Mouse (Mus musculus): Measurements from ENCODE around the gene March1. TPM values are rescaled to one million over a fixed set of nuclear protein-coding genes. Genes with fewer than 3 reads are reported as not detected.

March1 gene
- polyA plus RNA-seq, 1 experiment: not detected

DNA sequence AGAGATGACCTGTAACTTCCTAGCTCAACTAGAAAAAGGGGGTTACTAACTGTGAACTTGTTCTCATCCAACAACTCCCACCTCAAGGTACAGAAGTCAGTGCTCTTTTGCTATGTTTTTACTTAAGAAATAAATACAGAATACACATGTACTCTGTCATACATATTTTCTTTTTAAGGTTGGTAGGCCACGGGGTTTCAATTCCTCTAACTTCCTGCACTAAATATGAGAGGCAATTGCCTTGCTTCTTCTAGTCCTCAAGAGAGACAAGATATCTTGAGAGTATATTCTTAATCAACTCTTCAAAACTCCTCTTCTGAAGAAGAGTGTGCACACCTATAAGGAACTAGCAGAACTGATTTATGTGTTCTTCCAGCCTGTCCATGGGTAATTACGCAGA lies 797.5 kb downstream of the March1 start:
- no peak for TF ChIP-seq GATA1 (IDR thresholded peaks at IDR 0.05; ENCODE audit: low read length)

DNA sequence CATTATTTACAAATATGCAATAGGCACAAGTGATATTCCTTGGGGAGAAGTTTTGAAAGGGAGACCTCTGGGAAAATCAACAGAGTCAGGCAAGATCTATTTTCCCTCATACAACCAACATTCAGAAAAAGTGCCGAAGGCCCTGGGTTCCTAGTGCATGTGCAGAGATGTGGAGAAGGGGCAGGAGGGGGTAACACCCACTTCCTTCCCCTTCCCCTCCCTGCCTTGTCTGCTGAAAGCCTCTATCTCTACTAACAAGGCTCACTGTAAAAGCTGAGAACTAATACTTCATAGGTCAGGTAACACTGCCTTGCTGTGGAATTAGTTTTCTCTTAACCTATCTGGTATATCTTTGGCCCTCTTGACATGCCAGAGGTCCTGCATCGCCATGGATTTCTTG lies 812.9 kb downstream of the March1 start:
- TF ChIP-seq GATA1 (IDR thresholded peaks at IDR 0.05; ENCODE audit: low read length): no peak

GRCm38 (mm10) chr8:66433577-66433976 lies 815.9 kb downstream of the March1 start:
- TF ChIP-seq GATA1 (IDR thresholded peaks at IDR 0.05; ENCODE audit: low read length): no peak

DNA sequence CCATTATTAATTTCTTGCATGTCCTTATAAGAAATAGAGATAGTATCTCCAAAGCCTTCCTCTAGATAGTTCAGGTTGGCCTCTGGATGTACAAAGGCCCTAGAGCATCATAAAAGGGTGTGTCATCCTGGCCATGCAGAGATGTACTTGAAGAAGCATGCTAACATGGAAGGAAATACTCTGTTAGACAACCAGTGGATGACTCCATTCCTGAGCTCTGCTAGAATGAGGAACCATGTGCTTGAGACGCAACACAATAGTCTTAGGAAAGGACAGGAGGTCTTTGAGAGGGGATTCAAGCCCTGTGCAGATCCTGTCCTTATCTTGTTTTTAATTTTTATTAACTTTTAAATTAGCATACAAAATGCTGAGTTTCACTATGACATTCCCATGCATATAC lies 819.1 kb downstream of the March1 start:
- no peak for TF ChIP-seq GATA1 (IDR thresholded peaks at IDR 0.05; ENCODE audit: low read length)

GRCm38 (mm10) chr8:66437929-66438328 lies 820.2 kb downstream of the March1 start:
- no peak for TF ChIP-seq GATA1 (IDR thresholded peaks at IDR 0.05; ENCODE audit: low read length)

GRCm38 (mm10) chr8:66438468-66438867 lies 820.8 kb downstream of the March1 start:
- TF ChIP-seq GATA1 (IDR thresholded peaks at IDR 0.05; ENCODE audit: low read length): no peak

DNA sequence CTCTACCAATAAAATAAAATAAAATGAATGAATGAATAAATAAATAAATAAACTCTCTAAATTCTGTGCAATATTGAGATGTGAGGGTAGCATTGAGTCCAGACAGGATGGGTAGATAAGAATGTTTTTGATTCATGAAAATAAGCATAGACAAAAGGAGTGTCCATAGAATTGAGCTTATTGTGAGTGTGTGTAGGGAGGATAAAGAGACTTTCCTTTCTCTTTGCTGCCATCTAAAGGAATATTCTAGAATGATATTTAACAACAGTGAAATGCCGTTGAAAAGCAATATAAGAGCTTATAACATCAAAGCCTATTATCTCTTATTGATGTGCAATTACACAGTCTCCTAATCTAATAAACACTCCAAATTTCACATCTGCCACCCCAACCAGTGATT lies 823.4 kb downstream of the March1 start:
- TF ChIP-seq GATA1 (IDR thresholded peaks at IDR 0.05; ENCODE audit: low read length): no peak

DNA sequence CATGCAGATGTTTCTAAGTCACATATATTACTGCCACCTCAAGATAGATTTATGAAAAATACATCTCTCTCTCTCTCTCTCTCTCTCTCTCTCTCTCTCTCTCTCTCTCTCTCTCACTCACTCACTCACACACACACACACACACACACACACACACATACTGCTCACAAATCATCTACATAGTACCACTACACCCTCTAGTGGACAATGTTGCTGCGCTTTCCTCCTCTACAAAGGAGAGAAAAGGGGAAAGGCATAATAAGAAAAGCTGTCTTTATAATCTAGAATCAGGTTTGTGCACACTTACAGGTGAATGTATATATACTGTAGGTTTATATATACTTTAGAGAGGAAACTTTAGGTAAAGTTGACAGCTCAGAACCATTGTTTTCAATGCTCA lies 825.1 kb downstream of the March1 start:
- no peak for TF ChIP-seq GATA1 (IDR thresholded peaks at IDR 0.05; ENCODE audit: low read length)

GRCm38 (mm10) chr8:66444141-66444540 lies 826.4 kb downstream of the March1 start:
- no peak for TF ChIP-seq GATA1 (IDR thresholded peaks at IDR 0.05; ENCODE audit: low read length)

GRCm38 (mm10) chr8:66445351-66445750 lies 827.7 kb downstream of the March1 start:
- TF ChIP-seq GATA1 (IDR thresholded peaks at IDR 0.05; ENCODE audit: low read length): no peak

GRCm38 (mm10) chr8:66450691-66451090 lies 833.0 kb downstream of the March1 start:
- TF ChIP-seq GATA1 (IDR thresholded peaks at IDR 0.05; ENCODE audit: low read length): no peak

DNA sequence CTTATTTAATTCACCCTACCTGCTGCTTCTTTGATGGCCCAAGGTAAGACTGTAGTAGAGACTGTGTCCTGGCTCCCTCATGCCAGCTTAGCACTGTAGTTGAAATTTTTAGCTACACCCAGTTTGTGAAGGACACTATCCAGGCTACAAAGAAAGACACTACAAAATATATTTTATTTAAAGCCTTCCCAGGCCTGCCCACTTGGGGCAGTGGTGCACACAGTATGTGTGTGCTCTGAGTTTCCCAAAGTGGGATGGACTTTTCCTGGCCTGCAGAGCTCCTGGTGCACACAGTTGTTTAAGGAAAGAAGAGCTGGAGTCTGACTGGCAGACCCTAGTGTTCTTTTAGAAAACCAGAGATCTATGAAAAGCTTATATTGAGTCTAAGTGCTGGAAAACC lies 839.4 kb downstream of the March1 start:
- TF ChIP-seq GATA1 (IDR thresholded peaks at IDR 0.05; ENCODE audit: low read length): no peak

DNA sequence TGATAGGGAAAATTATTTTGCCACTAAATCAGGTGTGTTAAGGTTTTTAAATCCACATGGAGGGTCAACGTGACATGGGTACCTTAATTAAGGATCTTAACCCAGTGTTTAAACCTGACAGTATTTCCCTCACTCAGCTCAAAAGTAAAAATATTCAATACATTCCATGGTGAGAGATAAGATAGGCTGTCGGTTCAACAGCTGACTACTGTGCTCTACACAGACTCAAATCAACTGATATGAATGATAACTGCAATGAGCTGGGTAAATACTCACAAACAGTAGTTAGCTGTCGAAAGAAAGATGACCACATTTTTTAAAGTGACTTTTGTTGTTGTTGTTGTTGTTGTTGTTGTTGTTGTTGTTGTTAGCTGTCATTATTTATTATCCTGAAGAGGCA lies 852.1 kb downstream of the March1 start:
- no peak for TF ChIP-seq GATA1 (IDR thresholded peaks at IDR 0.05; ENCODE audit: low read length)

DNA sequence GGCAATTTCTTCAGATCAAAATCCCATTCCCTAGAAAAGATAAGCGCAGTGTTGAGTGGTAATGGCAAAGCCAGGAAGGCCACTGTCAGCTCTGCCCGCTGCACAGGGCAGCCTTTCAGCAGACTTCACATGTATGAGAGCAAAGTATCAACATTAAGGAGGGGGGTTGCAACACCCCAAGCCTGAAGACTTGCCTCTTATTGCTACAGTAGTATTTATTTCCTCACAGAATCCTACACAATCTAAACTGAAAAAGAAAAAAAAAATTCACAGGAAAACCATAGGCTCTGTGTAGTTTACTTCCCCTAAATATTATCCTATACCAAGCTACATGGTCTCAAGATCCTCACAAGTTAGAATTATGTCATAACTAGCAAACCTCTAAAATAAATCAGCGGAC lies 859.2 kb downstream of the March1 start:
- TF ChIP-seq GATA1 (IDR thresholded peaks at IDR 0.05; ENCODE audit: low read length): no peak

DNA sequence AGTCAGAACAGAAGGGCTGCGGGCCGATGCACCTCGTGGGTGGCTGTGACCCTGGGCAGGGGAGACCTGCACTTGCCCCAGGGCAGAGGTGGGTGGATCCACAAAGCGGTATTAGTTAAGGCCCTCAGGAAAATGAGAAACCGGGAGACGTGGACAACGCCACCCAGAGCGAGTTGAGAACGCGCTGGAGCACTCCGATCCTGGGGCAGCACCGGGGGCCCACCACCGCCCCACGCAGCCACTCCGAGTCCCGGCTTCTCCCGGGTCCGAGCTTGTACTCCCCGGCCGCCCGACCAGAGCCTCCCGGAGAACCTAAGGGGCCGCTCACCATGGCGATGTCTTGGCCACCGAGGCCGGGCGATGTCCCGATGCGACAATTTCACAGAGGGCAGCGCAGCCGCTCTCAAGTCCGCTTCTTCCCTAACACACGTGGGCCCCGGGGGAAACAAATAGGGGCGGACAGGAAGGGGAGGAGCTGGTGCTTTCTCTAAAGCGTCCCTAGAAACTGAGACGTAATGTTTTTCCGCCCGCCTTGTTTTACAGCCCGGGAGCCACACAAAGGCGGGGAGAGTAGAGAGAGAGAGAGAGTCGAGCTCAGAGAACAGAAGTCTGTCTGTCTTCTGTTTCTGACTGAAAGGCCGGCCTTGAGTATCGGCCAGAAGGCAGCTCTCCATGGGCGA lies 868.5 kb downstream of the March1 start, which contains the start of gene Tma16:
Tma16 (minus strand) TSS at position 447 of the 680 bp plus-strand sequence.
- TF ChIP-seq GATA1 (IDR thresholded peaks at IDR 0.05; ENCODE audit: low read length): no peak

GRCm38 (mm10) chr8:66488556-66488955 lies 870.9 kb downstream of the March1 start:
- TF ChIP-seq GATA1 (IDR thresholded peaks at IDR 0.05; ENCODE audit: low read length): no peak

GRCm38 (mm10) chr8:66490624-66491023 lies 872.9 kb downstream of the March1 start:
- no peak for TF ChIP-seq GATA1 (IDR thresholded peaks at IDR 0.05; ENCODE audit: low read length)

- TF ChIP-seq GATA1 (IDR thresholded peaks at IDR 0.05; ENCODE audit: low read length): no peak
Observed at GRCm38 (mm10) chr8:66494496-66494895, 876.8 kb downstream of the March1 start.
